Mouse (Mus musculus) kidney, embryonic 15.5 days (tissue): ENCODE results near the gene Atp1a3. TPM values are rescaled to one million over a fixed set of nuclear protein-coding genes. Genes with fewer than 3 reads are reported as not detected.

Experiments
- ATAC-seq: fragments of 200-750 bp; cut with Nextera tagmentation; replicated peaks from 2 replicates; pipeline ENCODE4 v1.8.0; 2017; ENCODE audit warnings: moderate TSS enrichment; ENCODE audit not compliant: low FRiP score
- H3K27ac ChIP-seq: fragments of 300-500 bp; sonication (generic); 2 replicates; pipeline ENCODE4 v1.5.1; 2015; ENCODE audit warnings: mild to moderate bottlenecking, inconsistent platforms
- H3K27me3 ChIP-seq: fragments of 300-500 bp; sonication (generic); 2 replicates; pipeline ENCODE4 v1.6.1; 2015; ENCODE audit warnings: inconsistent platforms
- H3K36me3 ChIP-seq: fragments of 300-500 bp; sonication (generic); 2 replicates; pipeline ENCODE4 v1.6.1; 2015; ENCODE audit warnings: inconsistent platforms
- H3K4me1 ChIP-seq: fragments of 300-500 bp; sonication (generic); 2 replicates; pipeline ENCODE4 v1.6.1; 2015; ENCODE audit warnings: inconsistent platforms
- H3K4me2 ChIP-seq: fragments of 300-500 bp; sonication (generic); 2 replicates; pipeline ENCODE4 v1.6.1; 2015; ENCODE audit warnings: moderate library complexity, mild to moderate bottlenecking, inconsistent platforms
- H3K4me3 ChIP-seq: fragments of 300-500 bp; sonication (generic); replicated peaks from 2 replicates; pipeline ENCODE4 v1.5.1; 2015; ENCODE audit warnings: mild to moderate bottlenecking, inconsistent platforms
- H3K9ac ChIP-seq: fragments of 300-500 bp; sonication (generic); 2 replicates; pipeline ENCODE4 v1.6.1; 2015; ENCODE audit warnings: mild to moderate bottlenecking, inconsistent platforms
- H3K9me3 ChIP-seq: fragments of 300-500 bp; sonication (generic); replicated peaks from 2 replicates; pipeline ENCODE4 v1.6.1; 2016; ENCODE audit warnings: inconsistent platforms
- WGBS: fragments of 180-500 bp; shearing (Covaris S2); methylation state at CpG from one replicate; pipeline ENCODE4 v1.1.7; 2015; ENCODE audit warnings: mixed read lengths; 5-methylcytosine and 5-hydroxymethylcytosine counted together
- polyA plus RNA-seq: library from polyadenylated mRNA; unstranded; fragments of >200 nt; fragmentation: Nextera tagmentation; extraction: Ambion mirVana; gene quantifications from 2 replicates; pipeline ENCODE4 v1.2.1, GENCODE M21; 2015

The Atp1a3 gene
- polyA plus RNA-seq, 1 experiment from 2014 or later: 2.1 TPM

- H3K9ac ChIP-seq: no peak overlapping the region
- no peaks in the 10 kb centered on the region for H3K9me3 ChIP-seq
- peaks cover 18% of the 10 kb centered on the region for H3K27me3 ChIP-seq
- H3K4me1 ChIP-seq: peaks cover 2% of the 10 kb centered on the region
- no peak for ATAC-seq
- WGBS: 64% methylated on average over 7 of the region's 7 CpGs
- H3K27ac ChIP-seq: no peak overlapping the region
- no peaks in the 10 kb centered on the region for H3K36me3 ChIP-seq
- H3K4me2 ChIP-seq: no peak overlapping the region
- H3K4me3 ChIP-seq: no peak overlapping the region
These were observed 5.5 kb downstream of the Atp1a3 start for GRCm38 (mm10) chr7:25000211-25000610.

GRCm38 (mm10) chr7:24993081-24993480 is 12.7 kb downstream of the Atp1a3 start:
- Histone ChIP-seq H3K9ac (no peak overlapping the region), H3K36me3 (no peaks in the 10 kb centered on the region), H3K9me3 (no peaks in the 10 kb centered on the region), H3K4me1 (no peaks in the 10 kb centered on the region), H3K4me2 (no peak overlapping the region), H3K27me3 (no peaks in the 10 kb centered on the region), H3K4me3 (no peak overlapping the region), H3K27ac (no peak overlapping the region)
- 67% methylated on average over 6 of the region's 6 CpGs for WGBS
- no peak for ATAC-seq

- no peaks in the 10 kb centered on the region for H3K9me3 ChIP-seq
- H3K27me3 ChIP-seq: no peaks in the 10 kb centered on the region
- no peak for ATAC-seq
- H3K36me3 ChIP-seq: no peaks in the 10 kb centered on the region
- H3K4me1 ChIP-seq: no peaks in the 10 kb centered on the region
- no peak overlapping the region for H3K4me2 ChIP-seq
- no peak overlapping the region for H3K27ac ChIP-seq
- WGBS: 83% methylated on average over 8 of the region's 8 CpGs
- H3K4me3 ChIP-seq: no peak overlapping the region
- H3K9ac ChIP-seq: no peak overlapping the region
These were observed 15.3 kb downstream of the Atp1a3 start for GRCm38 (mm10) chr7:24990478-24990877.

- no peaks in the 10 kb centered on the region for H3K36me3 ChIP-seq
- 83% methylated on average over 14 of the region's 14 CpGs for WGBS
- no peaks in the 10 kb centered on the region for H3K27me3 ChIP-seq
- H3K9me3 ChIP-seq: no peaks in the 10 kb centered on the region
- no peak overlapping the region for H3K9ac ChIP-seq
- no peaks in the 10 kb centered on the region for H3K4me1 ChIP-seq
- no peak for ATAC-seq
- H3K27ac ChIP-seq: no peak overlapping the region
- H3K4me3 ChIP-seq: no peak overlapping the region
- no peak overlapping the region for H3K4me2 ChIP-seq
These were observed 17.8 kb downstream of the Atp1a3 start for GRCm38 (mm10) chr7:24987941-24988340.

GRCm38 (mm10) chr7:24985799-24986198 is 20.0 kb downstream of the Atp1a3 start:
- H3K4me1 ChIP-seq: no peaks in the 10 kb centered on the region
- no peaks in the 10 kb centered on the region for H3K9me3 ChIP-seq
- WGBS: 75% methylated on average over 5 of the region's 5 CpGs
- H3K27me3 ChIP-seq: no peaks in the 10 kb centered on the region
- H3K4me3 ChIP-seq: no peak overlapping the region
- H3K9ac ChIP-seq: no peak overlapping the region
- H3K27ac ChIP-seq: no peak overlapping the region
- ATAC-seq: no peak
- H3K4me2 ChIP-seq: no peak overlapping the region
- H3K36me3 ChIP-seq: no peaks in the 10 kb centered on the region

- Histone ChIP-seq H3K4me1 (no peaks in the 10 kb centered on the region), H3K27me3 (no peaks in the 10 kb centered on the region), H3K36me3 (no peaks in the 10 kb centered on the region), H3K9me3 (no peaks in the 10 kb centered on the region), H3K9ac (no peak overlapping the region), H3K4me3 (no peak overlapping the region), H3K27ac (no peak overlapping the region), H3K4me2 (no peak overlapping the region)
- WGBS: 96% methylated on average over 2 of the region's 2 CpGs
- no peak for ATAC-seq
These were observed 21.5 kb downstream of the Atp1a3 start for GRCm38 (mm10) chr7:24984307-24984706.

GRCm38 (mm10) chr7:24983396-24983795 is 22.4 kb downstream of the Atp1a3 start:
- H3K9ac ChIP-seq: no peak overlapping the region
- H3K27ac ChIP-seq: no peak overlapping the region
- H3K9me3 ChIP-seq: no peaks in the 10 kb centered on the region
- H3K27me3 ChIP-seq: no peaks in the 10 kb centered on the region
- 80% methylated on average over 5 of the region's 5 CpGs for WGBS
- H3K4me2 ChIP-seq: no peak overlapping the region
- H3K4me3 ChIP-seq: no peak overlapping the region
- no peaks in the 10 kb centered on the region for H3K36me3 ChIP-seq
- no peaks in the 10 kb centered on the region for H3K4me1 ChIP-seq
- ATAC-seq: no peak

GRCm38 (mm10) chr7:24980439-24980838 is 25.3 kb downstream of the Atp1a3 start:
- no peak overlapping the region for H3K27ac ChIP-seq
- no peak for ATAC-seq
- WGBS: 84% methylated on average over 7 of the region's 7 CpGs
- no peaks in the 10 kb centered on the region for H3K4me1 ChIP-seq
- no peaks in the 10 kb centered on the region for H3K27me3 ChIP-seq
- no peaks in the 10 kb centered on the region for H3K36me3 ChIP-seq
- no peak overlapping the region for H3K4me2 ChIP-seq
- no peak overlapping the region for H3K9ac ChIP-seq
- no peak overlapping the region for H3K4me3 ChIP-seq
- no peaks in the 10 kb centered on the region for H3K9me3 ChIP-seq

- Histone ChIP-seq H3K27me3 (no peaks in the 10 kb centered on the region), H3K9ac (no peak overlapping the region), H3K27ac (no peak overlapping the region), H3K4me1 (no peaks in the 10 kb centered on the region), H3K9me3 (no peaks in the 10 kb centered on the region), H3K36me3 (no peaks in the 10 kb centered on the region), H3K4me2 (no peak overlapping the region), H3K4me3 (no peak overlapping the region)
- ATAC-seq: no peak
- WGBS: 77% methylated on average over 7 of the region's 7 CpGs
These were observed 27.0 kb downstream of the Atp1a3 start for GRCm38 (mm10) chr7:24978781-24979180.

- H3K27ac ChIP-seq: no peak overlapping the region
- no peak overlapping the region for H3K4me2 ChIP-seq
- H3K36me3 ChIP-seq: 0 out of 2 replicates have a peak, but pooled peaks cover under 1% of the 10 kb centered on the region
- ATAC-seq: no peak
- H3K9ac ChIP-seq: no peak overlapping the region
- no peaks in the 10 kb centered on the region for H3K27me3 ChIP-seq
- 35% methylated on average over 9 of the region's 9 CpGs for WGBS
- peaks cover 5% of the 10 kb centered on the region for H3K4me1 ChIP-seq
- no peak overlapping the region for H3K4me3 ChIP-seq
- no peaks in the 10 kb centered on the region for H3K9me3 ChIP-seq
These were observed 30.7 kb downstream of the Atp1a3 start for GRCm38 (mm10) chr7:24974893-24975595.

- Histone ChIP-seq H3K4me1 (peaks cover 5% of the 10 kb centered on the region), H3K4me3 (no peak overlapping the region), H3K36me3 (peaks cover 9% of the 10 kb centered on the region), H3K9me3 (no peaks in the 10 kb centered on the region), H3K27me3 (no peaks in the 10 kb centered on the region), H3K4me2 (no peak overlapping the region), H3K27ac (no peak overlapping the region), H3K9ac (no peak overlapping the region)
- ATAC-seq: no peak
- 54% methylated on average over 5 of the region's 5 CpGs for WGBS
These were observed 31.9 kb downstream of the Atp1a3 start for GRCm38 (mm10) chr7:24973902-24974301.

GRCm38 (mm10) chr7:24973208-24973607 is 32.5 kb downstream of the Atp1a3 start:
- H3K4me2 ChIP-seq: peak overlapping the region; percentile 78; the same call in 1 of the 2 replicates
- peaks cover 9% of the 10 kb centered on the region for H3K36me3 ChIP-seq
- no peak overlapping the region for H3K9ac ChIP-seq

More at GRCm38 (mm10) chr7:24973208-24973607, 32.5 kb downstream of the Atp1a3 start:
- 83% methylated on average over 4 of the region's 4 CpGs for WGBS
- Histone ChIP-seq H3K4me3 (no peak overlapping the region), H3K27me3 (no peaks in the 10 kb centered on the region), H3K9me3 (no peaks in the 10 kb centered on the region), H3K27ac (no peak overlapping the region), H3K4me1 (peaks cover 5% of the 10 kb centered on the region)
- no peak for ATAC-seq
